Mouse (Mus musculus): Measurements from ENCODE around the gene Arid3a. TPM values are rescaled to one million over a fixed set of nuclear protein-coding genes. Genes with fewer than 3 reads are reported as not detected.
"Not testable (repeated sequence)": the region's sequence is repeated elsewhere in the genome, so short reads cannot be mapped to it uniquely, and the experiment has no call there.

Gene Arid3a
- 1 to 10 TPM; 1.9 to 2.6 TPM for total RNA-seq (2021)

- intact Hi-C loops (cut with DNase I): no loop called here
- peak; percentile 91 to 92 for DNase-seq
Observed at GRCm38 (mm10) chr10:79926491-79927323, at the start of gene Arid3a. Arid3a (plus strand) TSS chr10:79927043.

- no peak for DNase-seq
- intact Hi-C loops (cut with DNase I): no loop called here
Observed at GRCm38 (mm10) chr10:79877174-79877573, 49.7 kb upstream of the Arid3a start.

GRCm38 (mm10) chr10:79877757-79878156 lies 49.1 kb upstream of the Arid3a start:
- intact Hi-C loops (cut with DNase I): no loop called here
- peak in 1 of 2 experiments; percentile 60 for DNase-seq

- intact Hi-C loops (cut with DNase I): no loop called here
- DNase-seq: no peak
Observed at GRCm38 (mm10) chr10:79879527-79879926, 47.3 kb upstream of the Arid3a start.

GRCm38 (mm10) chr10:79880721-79881120 lies 46.1 kb upstream of the Arid3a start:
- intact Hi-C loops (cut with DNase I): no loop called here
- DNase-seq: no peak

GRCm38 (mm10) chr10:79881981-79882380 lies 44.9 kb upstream of the Arid3a start:
- intact Hi-C loops (cut with DNase I): loop anchor here (2.0 kb wide), 2 partner anchors 43 to 47 kb away; no protein-coding TSS in a partner anchor
- no peak for DNase-seq

- DNase-seq: peak; percentile 80 to 84
- intact Hi-C loops (cut with DNase I): loop anchor here (2.0 kb wide), 2 partner anchors 41 to 49 kb away; no protein-coding TSS in a partner anchor
Observed at GRCm38 (mm10) chr10:79883297-79884084, 43.4 kb upstream of the Arid3a start.

- intact Hi-C loops (cut with DNase I): no loop called here
- DNase-seq: peak; percentile 66 to 73
Observed at GRCm38 (mm10) chr10:79884446-79884845, 42.4 kb upstream of the Arid3a start.

GRCm38 (mm10) chr10:79884938-79885337 lies 41.9 kb upstream of the Arid3a start:
- DNase-seq; intact Hi-C loops (cut with DNase I): not testable (repeated sequence)

GRCm38 (mm10) chr10:79886054-79886453 lies 40.8 kb upstream of the Arid3a start, which contains the start of gene Elane:
Elane (plus strand) TSS chr10:79886247.
- no peak for DNase-seq
- intact Hi-C loops (cut with DNase I): no loop called here

GRCm38 (mm10) chr10:79886611-79887010 lies 40.2 kb upstream of the Arid3a start:
- DNase-seq: no peak
- intact Hi-C loops (cut with DNase I): no loop called here

GRCm38 (mm10) chr10:79889386-79889785 lies 37.5 kb upstream of the Arid3a start:
- intact Hi-C loops (cut with DNase I): no loop called here
- DNase-seq: no peak

GRCm38 (mm10) chr10:79890670-79891069 lies 36.2 kb upstream of the Arid3a start, which contains the start of gene Cfd:
Cfd (plus strand) TSS chr10:79890853.
- intact Hi-C loops (cut with DNase I): no loop called here

GRCm38 (mm10) chr10:79892451-79893118 lies 34.3 kb upstream of the Arid3a start:
- peak; percentile 78 to 83 for DNase-seq
- intact Hi-C loops (cut with DNase I): loop anchor here (1.0 to 2.0 kb wide), 3 partner anchors 33 to 66 kb away; no protein-coding TSS in a partner anchor

More at GRCm38 (mm10) chr10:79890670-79891069, 36.2 kb upstream of the Arid3a start, which contains the start of gene Cfd:
- DNase-seq: no peak

- intact Hi-C loops (cut with DNase I): no loop called here
- no peak for DNase-seq
Observed at GRCm38 (mm10) chr10:79896306-79896705, 30.5 kb upstream of the Arid3a start.

GRCm38 (mm10) chr10:79896814-79897213 lies 30.0 kb upstream of the Arid3a start:
- intact Hi-C loops (cut with DNase I): no loop called here
- no peak for DNase-seq

GRCm38 (mm10) chr10:79897316-79898245 lies 29.3 kb upstream of the Arid3a start:
- no peak for DNase-seq
- intact Hi-C loops (cut with DNase I): no loop called here

- intact Hi-C loops (cut with DNase I): no loop called here
- DNase-seq: no peak
Observed at GRCm38 (mm10) chr10:79900951-79901410, 25.9 kb upstream of the Arid3a start.

GRCm38 (mm10) chr10:79906712-79907111 lies 20.1 kb upstream of the Arid3a start:
- intact Hi-C loops (cut with DNase I): no loop called here
- DNase-seq: no peak
